Mouse (Mus musculus): ENCODE measurements around the gene Adgrl2.

The Adgrl2 gene

DNA sequence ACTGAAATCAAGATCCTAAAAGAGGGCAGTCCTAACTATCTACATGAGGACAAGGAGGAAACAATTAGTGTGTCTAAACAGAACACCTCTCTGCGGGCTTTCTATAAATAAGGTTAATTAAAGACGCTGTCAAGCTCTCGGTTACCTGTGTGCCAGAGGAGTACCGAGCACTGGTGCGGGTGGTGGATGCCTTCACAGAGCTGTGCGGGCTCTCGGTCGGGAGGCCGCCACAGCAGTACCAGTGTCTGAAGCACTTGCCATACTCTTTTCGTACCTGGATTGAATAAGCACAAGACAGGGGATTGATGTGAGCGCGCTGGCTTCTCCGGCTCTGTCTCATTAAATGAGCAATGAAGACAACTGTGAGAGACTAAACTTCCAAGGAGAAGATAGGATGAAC lies 166.8 kb downstream of the Adgrl2 start:
- no peak for DNase-seq (ENCODE audit: low spot score in 2 of 2)

DNA sequence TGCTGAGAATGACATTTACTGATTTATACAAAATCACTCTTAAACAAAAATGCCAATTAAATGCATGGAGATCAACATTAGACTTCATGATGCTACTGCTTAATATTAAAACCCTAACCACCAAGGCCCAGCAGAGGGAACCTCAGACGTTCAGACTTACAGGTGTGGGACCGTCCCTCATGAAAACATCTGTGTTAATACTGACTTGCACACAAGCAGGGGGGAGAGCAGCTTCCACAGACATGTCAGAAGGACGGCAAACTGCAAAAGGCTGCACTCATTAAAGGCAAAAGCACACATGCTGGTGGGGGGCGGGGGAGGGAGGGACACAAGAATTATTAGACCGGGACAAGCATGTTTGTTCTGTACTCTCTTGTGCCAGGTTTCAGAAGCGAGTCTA lies 168.7 kb downstream of the Adgrl2 start:
- DNase-seq (ENCODE audit: low spot score in 2 of 2), result no peak

- no peak for DNase-seq (ENCODE audit: low spot score in 2 of 2)
Observed at GRCm38 (mm10) chr3:148819323-148820046, 170.9 kb downstream of the Adgrl2 start.

DNA sequence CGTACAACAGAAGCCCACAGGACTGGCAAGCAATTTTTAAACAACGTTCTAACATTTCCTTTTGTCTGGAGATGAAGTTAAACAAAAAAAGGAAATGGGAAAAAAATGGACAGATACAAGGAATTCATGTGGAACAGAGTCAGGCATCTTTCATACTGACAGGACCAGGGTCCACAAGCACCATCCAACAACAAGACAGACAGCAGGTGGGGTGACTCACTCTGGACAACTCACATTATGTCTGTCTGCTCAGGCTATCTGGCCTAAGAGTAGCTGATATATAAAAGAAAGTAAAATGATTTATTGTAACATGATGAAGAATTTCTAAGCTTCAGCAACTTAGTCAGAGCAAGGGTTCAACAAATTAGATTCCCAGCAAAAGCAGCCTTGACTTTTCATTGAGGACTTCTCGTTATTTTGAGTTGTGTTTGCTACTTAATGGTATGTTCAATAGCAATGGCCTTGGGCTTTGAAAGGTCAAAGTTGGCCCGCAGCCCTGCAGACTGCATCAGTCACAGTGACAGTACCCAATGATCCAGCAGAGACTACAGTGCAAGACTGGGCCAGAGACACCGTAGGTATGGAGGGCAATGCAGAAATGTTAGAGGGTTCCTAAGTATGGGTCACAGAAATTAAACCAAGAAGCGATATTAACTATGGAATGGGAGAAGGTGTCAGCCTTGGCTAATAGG lies 171.8 kb downstream of the Adgrl2 start:
- no peak for DNase-seq (ENCODE audit: low spot score in 2 of 2)

GRCm38 (mm10) chr3:148817491-148817890 lies 172.9 kb downstream of the Adgrl2 start:
- DNase-seq (ENCODE audit: low spot score in 2 of 2), result no peak

- no peak for DNase-seq (ENCODE audit: low spot score in 2 of 2)
Observed at GRCm38 (mm10) chr3:148813121-148813520, 177.2 kb downstream of the Adgrl2 start.

DNA sequence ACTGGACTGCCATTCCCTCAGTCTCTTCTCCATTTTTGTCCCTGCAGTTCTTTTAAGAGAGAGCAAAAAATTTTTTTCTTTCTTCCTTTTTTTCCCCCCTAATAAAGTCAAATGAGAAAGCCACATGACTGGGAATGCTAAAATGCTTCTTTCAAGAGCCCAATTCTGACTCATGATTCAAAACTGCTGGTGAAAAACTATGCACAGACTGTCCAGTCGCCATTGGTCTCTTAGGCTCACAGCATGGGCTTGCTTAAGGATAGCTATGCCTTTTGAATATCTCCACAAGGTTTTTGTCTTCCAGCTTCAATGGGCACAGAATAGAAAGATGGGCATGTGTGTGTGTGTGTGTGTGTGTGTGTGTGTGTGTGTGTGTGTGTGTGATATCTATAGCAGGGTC lies 178.3 kb downstream of the Adgrl2 start:
- DNase-seq (ENCODE audit: low spot score in 2 of 2), result no peak

DNA sequence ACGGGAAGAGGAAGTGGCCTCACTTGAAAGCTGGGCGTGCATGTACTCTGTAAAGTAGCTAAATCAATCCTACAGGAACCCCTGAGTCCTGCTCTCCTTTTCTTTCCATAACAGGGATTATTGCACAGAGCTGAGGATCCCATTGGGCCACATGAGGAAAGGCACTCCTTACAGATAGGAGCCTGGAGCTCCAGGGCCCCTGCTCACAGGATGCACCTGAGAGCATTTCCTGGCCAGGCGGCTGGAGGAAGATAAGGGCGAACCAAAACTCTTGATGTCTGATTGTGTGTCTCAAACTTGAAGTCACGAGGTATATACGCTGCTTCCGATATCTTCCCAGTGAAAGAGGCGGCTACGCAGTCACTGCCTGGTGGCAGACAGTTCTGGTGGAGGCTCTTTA lies 183.4 kb downstream of the Adgrl2 start:
- no peak for DNase-seq (ENCODE audit: low spot score in 2 of 2)

DNA sequence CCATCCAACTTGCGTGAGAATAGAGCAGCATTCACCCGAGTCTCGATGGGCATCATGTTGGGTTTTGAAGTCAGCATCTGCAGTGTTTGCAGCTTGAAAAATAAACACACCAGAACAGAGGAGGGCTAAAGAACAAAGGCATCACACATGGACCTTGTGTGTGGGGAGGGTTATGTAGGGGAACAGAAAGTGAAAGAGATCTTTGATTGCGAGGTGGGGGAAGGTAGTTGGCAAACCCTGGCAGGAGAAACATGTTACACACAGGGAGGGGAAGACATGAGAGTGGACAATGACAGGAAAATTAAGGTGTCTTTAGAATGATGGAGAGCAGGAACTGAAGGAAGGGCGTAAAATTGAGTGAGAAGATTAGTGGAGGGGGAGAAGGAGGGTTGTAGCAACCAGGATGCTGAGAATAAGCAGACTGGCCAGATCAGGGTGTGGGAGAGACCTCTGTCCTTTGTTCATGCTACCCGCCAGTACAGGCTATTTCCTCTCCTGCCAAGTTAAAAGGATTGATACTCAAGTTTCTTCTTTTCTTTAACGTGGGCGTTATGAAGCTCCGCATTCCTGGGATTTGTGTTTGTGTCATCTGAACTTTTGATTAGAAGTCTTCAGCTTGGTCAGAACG lies 197.0 kb downstream of the Adgrl2 start:
- no peak for DNase-seq (ENCODE audit: low spot score in 2 of 2)

DNA sequence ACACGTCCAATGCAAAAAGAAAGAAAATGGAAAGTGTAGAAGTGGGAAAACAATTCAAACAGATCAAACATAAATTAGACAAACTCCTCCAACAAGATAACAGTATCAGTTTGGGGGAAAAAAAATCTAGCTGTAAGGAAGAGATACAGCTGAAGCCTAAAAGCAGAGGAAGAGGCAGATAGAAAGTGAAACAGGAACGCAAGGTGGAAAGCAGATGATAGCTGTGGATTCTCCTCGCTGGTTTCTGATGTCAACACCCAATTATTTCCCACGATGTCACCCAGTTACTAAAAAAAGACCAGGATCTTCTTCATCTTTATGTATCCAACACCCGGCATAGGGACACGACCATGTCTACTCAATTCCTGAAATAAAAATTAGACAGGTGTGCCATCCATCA lies 220.0 kb downstream of the Adgrl2 start:
- DNase-seq (ENCODE audit: low spot score in 2 of 2), result no peak

Measured in spleen, postnatal 14 days (tissue).